Mouse (Mus musculus): ENCODE results near the gene Muc3a. TPM values are rescaled to one million over a fixed set of nuclear protein-coding genes. Genes with fewer than 3 reads are reported as not detected.

The Muc3a gene
- 1.8 TPM for polyA plus RNA-seq (2017; shearing (Covaris generic))

DNA sequence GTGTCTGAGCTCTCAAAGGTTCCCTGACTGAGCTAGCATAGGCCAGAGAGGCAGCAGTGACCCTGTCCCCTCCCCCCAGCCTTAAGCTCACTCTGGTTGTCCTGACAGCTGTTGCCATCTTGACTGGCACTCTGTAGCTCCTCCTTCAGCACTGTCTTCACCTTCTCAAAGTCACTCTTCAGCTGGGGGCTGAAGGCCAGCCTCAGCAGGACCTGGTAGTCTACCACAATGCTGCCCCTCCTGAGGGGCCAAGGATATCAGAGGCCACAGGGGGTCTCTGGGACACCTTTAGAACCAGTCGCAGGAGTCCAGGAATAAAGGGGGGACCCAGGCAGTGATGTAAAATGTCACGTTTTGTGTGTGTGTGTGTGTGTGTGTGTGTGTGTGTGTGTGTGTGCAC lies at the start of gene Muc3a:
TSS of gene Muc3a (minus strand) at position 101 of the 400 bp plus-strand sequence.

Other genes starting within 250 kb of the Muc3a start
- not detected for gene Cldn15, start 245.8 kb downstream of the Muc3a start, polyA plus RNA-seq (2017; shearing (Covaris generic))
- 13.6 TPM for gene Plod3, start 225.4 kb downstream of the Muc3a start, polyA plus RNA-seq (2017; shearing (Covaris generic))
- gene Znhit1, start 224.4 kb downstream of the Muc3a start, polyA plus RNA-seq (2017; shearing (Covaris generic)): 68.7 TPM
- not detected for gene Vgf, start 186.0 kb downstream of the Muc3a start, polyA plus RNA-seq (2017; shearing (Covaris generic))
- gene Ap1s1, start 166.3 kb downstream of the Muc3a start, polyA plus RNA-seq (2017; shearing (Covaris generic)): 100 TPM
- gene Serpine1, start 140.1 kb downstream of the Muc3a start, polyA plus RNA-seq (2017; shearing (Covaris generic)): not detected
- gene Trim56, start 96.2 kb downstream of the Muc3a start, polyA plus RNA-seq (2017; shearing (Covaris generic)): 23.0 TPM
- not detected for gene Muc3, start 63.1 kb downstream of the Muc3a start, polyA plus RNA-seq (2017; shearing (Covaris generic))
- 0.33 TPM for gene Ache, start 75.1 kb upstream of the Muc3a start, polyA plus RNA-seq (2017; shearing (Covaris generic))
- 2.5 TPM for gene Ufsp1, start 82.2 kb upstream of the Muc3a start, polyA plus RNA-seq (2017; shearing (Covaris generic))
- gene Srrt, start 95.3 kb upstream of the Muc3a start, polyA plus RNA-seq (2017; shearing (Covaris generic)): 112 TPM
- gene Trip6, start 102.0 kb upstream of the Muc3a start, polyA plus RNA-seq (2017; shearing (Covaris generic)): 7.7 TPM
- gene Slc12a9, start 121.2 kb upstream of the Muc3a start, polyA plus RNA-seq (2017; shearing (Covaris generic)): 28.4 TPM
- gene Ephb4, start 137.7 kb upstream of the Muc3a start, polyA plus RNA-seq (2017; shearing (Covaris generic)): not detected

Measured in activated CD4-positive, CD25-positive, alpha-beta regulatory T cell, adult 9 weeks (primary cell).